In the genomic region with DNA sequence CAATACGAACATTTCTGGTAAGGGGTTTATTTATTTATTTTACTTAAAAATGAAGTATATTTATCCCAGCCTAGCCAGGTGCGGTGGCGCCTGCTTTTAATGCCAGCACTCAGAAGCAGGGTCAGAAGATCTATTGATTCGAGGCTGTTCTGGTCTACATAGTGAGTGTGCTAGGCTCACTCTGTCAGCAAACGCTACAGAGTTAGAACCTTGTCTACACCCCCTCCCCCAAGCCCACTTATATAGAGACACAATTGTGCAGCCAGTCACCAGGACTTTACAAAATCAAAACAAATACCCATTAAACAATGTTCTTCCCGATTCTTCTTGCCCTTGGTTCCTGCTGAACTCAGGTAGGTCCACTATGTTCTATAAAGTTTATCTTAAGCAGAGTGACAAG, we compare ENCODE assay signal across 8 mouse cellular contexts. TPM values are rescaled to one million over a fixed set of nuclear protein-coding genes. Genes with fewer than 3 reads are reported as not detected.
DNase-seq lines count a peak whose midpoint lies in the region; ATAC-seq and TF ChIP-seq lines count a peak whose summit lies in the region.

No protein-coding gene starts in this region.

- no peak for TF ChIP-seq CTCF in brain, embryonic 14.5 days (IDR thresholded peaks at IDR 0.05; ENCODE audit: borderline replicate concordance, extremely low read depth, insufficient read depth, insufficient read length)

- peak overlapping the region; percentile 83 for H3K4me2 ChIP-seq in heart, embryonic 16.5 days (ENCODE audit: low read depth, low read length)

- H3K36me3 ChIP-seq in heart, embryonic 16.5 days (ENCODE audit: control insufficient read depth, insufficient read depth): no peaks in the 10 kb centered on the region
- H3K36me3 ChIP-seq in midbrain, embryonic 10.5 days: no peaks in the 10 kb centered on the region

- ATAC-seq in heart, embryonic 16.5 days (replicated peaks; ENCODE audit: extremely low read depth, insufficient read depth, low FRiP score): no peak
- ATAC-seq in frontal cortex, adult (ENCODE audit: low TSS enrichment): no peak

- peak overlapping the region; percentile 23; the same call in 1 of the 2 replicates for H3K27ac ChIP-seq in heart, embryonic 16.5 days (ENCODE audit: low read length)
- H3K27ac ChIP-seq in midbrain, embryonic 10.5 days (replicated peaks): no peak overlapping the region

- H3K4me1 ChIP-seq in heart, embryonic 16.5 days (ENCODE audit: control insufficient read depth, insufficient read depth, low read length): peaks cover 17% of the 10 kb centered on the region; the same call in 1 of the 2 replicates
- peaks cover 15% of the 10 kb centered on the region for H3K4me1 ChIP-seq in midbrain, embryonic 10.5 days

- no peak for TF ChIP-seq POLR2A in brain, embryonic 14.5 days (IDR thresholded peaks at IDR 0.05; ENCODE audit: borderline replicate concordance, extremely low read depth, insufficient read depth, insufficient read length, poor library complexity, severe bottlenecking)

- WGBS in heart, embryonic 16.5 days: 18% methylated on average over 6 of the region's 6 CpGs
- WGBS in midbrain, embryonic 10.5 days: 36% methylated on average over 6 of the region's 6 CpGs

- H3K9me3 ChIP-seq in heart, embryonic 16.5 days (replicated peaks; ENCODE audit: control insufficient read depth, low read length): no peaks in the 10 kb centered on the region
- no peaks in the 10 kb centered on the region for H3K9me3 ChIP-seq in midbrain, embryonic 10.5 days (replicated peaks)

- peak; percentile 26 for DNase-seq in kidney, adult 9 months
- no peak for DNase-seq in kidney, postnatal 4 days
- peak; percentile 16 for DNase-seq in brain, embryonic 14.5 days (ENCODE audit: low read depth)
- DNase-seq in midbrain, embryonic 10.5 days (ENCODE audit: low spot score): no peak
- DNase-seq in urinary bladder, adult 18-20 months (ENCODE audit: low spot score in 2 of 2): no peak
- DNase-seq in thymus, adult 18-20 months: no peak

- H3K4me3 ChIP-seq in heart, embryonic 16.5 days (ENCODE audit: low read length): peak overlapping the region; percentile 64
- peak overlapping the region; percentile 81 for H3K4me3 ChIP-seq in midbrain, embryonic 10.5 days

- peak overlapping the region; percentile 75 for H3K9ac ChIP-seq in heart, embryonic 16.5 days (ENCODE audit: low read length)

- H3K27me3 ChIP-seq in heart, embryonic 16.5 days (ENCODE audit: control insufficient read depth, insufficient read depth, low read length): no peaks in the 10 kb centered on the region
- peaks cover 8% of the 10 kb centered on the region; the same call in 1 of the 2 replicates for H3K27me3 ChIP-seq in midbrain, embryonic 10.5 days (ENCODE audit: low read depth, poor library complexity, severe bottlenecking)

RNA-seq across cellular contexts. Expression of gene Hsdl2, which starts 0.8 kb away (rescaled TPM):
- 16.6 and 22.6 TPM in 2 replicates for polyA plus RNA-seq in brain, embryonic 14.5 days (2012; rRNA removed)
- polyA plus RNA-seq in heart, embryonic 16.5 days (2015; fragmentation: Nextera tagmentation; extraction: Ambion mirVana): 80.2 and 88.0 TPM in 2 replicates
- polyA plus RNA-seq in midbrain, embryonic 10.5 days (2016; fragmentation: Nextera tagmentation; extraction: Ambion mirVana): 22.6 and 24.7 TPM in 2 replicates

RNA-seq across cellular contexts. Expression of gene Ptbp3, which starts 33.0 kb away (rescaled TPM):
- polyA plus RNA-seq in brain, embryonic 14.5 days (2012; rRNA removed): 14.0 and 18.6 TPM in 2 replicates
- 27.6 and 27.7 TPM in 2 replicates for polyA plus RNA-seq in heart, embryonic 16.5 days (2015; fragmentation: Nextera tagmentation; extraction: Ambion mirVana)
- 19.7 and 22.5 TPM in 2 replicates for polyA plus RNA-seq in midbrain, embryonic 10.5 days (2016; fragmentation: Nextera tagmentation; extraction: Ambion mirVana)

RNA-seq across cellular contexts. Expression of gene E130308A19Rik, which starts 43.8 kb away (rescaled TPM):
- polyA plus RNA-seq in brain, embryonic 14.5 days (2012; rRNA removed): 19.0 and 31.6 TPM in 2 replicates
- 17.3 and 20.0 TPM in 2 replicates for polyA plus RNA-seq in heart, embryonic 16.5 days (2015; fragmentation: Nextera tagmentation; extraction: Ambion mirVana)
- 51.3 and 54.0 TPM in 2 replicates for polyA plus RNA-seq in midbrain, embryonic 10.5 days (2016; fragmentation: Nextera tagmentation; extraction: Ambion mirVana)

Comparison
In these comparisons a context has a peak if more than half of its experiments do, and no peak if none do; other contexts are left out.
1. DNase-seq: peak in kidney, adult 9 months (single experiment) and brain, embryonic 14.5 days (single experiment); none in kidney, postnatal 4 days (0 of 2), midbrain, embryonic 10.5 days (single experiment), urinary bladder, adult 18-20 months (0 of 2) and thymus, adult 18-20 months (0 of 2).